Mouse (Mus musculus): ENCODE measurements at regions not wholly inside any gene's neighbourhood (a gene's known extent, or its start where the extent isn't known, plus 50 kb on each side); places are given as distances from the start of the nearest gene placed in this dataset.
"Not testable (repeated sequence)": the region's sequence is repeated elsewhere in the genome, so short reads cannot be mapped to it uniquely, and the experiment has no call there.

DNA sequence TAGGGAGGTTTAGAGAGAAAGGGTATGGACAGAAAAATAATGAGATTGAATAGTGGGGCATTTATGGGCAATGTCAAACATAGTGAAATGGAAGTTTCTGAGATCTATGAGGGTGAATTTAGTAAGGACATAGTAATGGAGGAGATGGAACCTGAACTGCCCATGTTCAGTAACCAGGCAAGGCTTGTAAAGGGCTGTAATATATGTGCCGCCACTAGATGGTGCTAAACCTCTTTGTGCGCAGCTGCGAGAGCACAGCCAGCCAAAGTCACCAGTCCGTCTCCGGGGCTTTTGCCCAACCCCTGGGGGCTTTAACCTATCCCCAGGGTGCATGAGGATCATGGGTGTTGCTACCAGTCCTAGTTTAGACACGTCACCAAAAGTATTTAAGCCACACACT is 77.7 kb upstream of the Vmn2r25 start:
- not testable (repeated sequence) for H3K4me1 ChIP-seq (ENCODE audit: control insufficient read depth, insufficient read depth, low read length); H3K27me3 ChIP-seq (ENCODE audit: control insufficient read depth, insufficient read depth, low read length); H3K9ac ChIP-seq (ENCODE audit: low read length); H3K4me2 ChIP-seq; H3K36me3 ChIP-seq (ENCODE audit: control insufficient read depth, insufficient read depth, low read length); H3K9me3 ChIP-seq (ENCODE audit: control insufficient read depth, low read length); H3K27ac ChIP-seq (ENCODE audit: low read depth, low read length); H3K4me3 ChIP-seq (ENCODE audit: low read depth, low read length)
- ATAC-seq (ENCODE audit: low FRiP score), result peak; percentile 81
- WGBS, result 9% methylated on average over 3 of the region's 6 CpGs
- peak; percentile 89 for DNase-seq (ENCODE audit: low spot score, missing footprints)

DNA sequence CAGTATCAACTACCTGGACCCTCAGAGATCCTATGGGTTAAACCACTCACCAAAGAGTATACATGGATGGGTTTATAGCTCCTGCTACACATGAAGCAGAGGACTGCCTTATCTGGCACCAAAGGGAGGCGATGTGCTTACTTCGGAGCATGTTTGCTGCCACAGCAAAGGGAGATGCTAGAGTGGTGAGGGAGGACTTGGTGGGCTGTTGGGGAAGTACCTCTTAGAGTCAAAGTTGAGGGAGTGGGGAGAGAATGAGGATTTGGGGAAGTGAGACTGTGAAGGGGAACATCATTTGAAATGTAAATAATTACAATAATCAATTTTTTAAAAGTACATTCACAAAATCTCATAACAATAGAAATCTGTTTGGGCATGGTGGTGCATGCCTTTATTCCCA is 84.7 kb upstream of the Vmn2r25 start:
- no peaks in the 10 kb centered on the region for H3K27me3 ChIP-seq (ENCODE audit: control insufficient read depth, insufficient read depth, low read length)
- no peak for DNase-seq (ENCODE audit: low spot score, missing footprints)
- no peak overlapping the region for H3K9ac ChIP-seq (ENCODE audit: low read length)
- no peaks in the 10 kb centered on the region for H3K36me3 ChIP-seq (ENCODE audit: control insufficient read depth, insufficient read depth, low read length)
- no peaks in the 10 kb centered on the region for H3K9me3 ChIP-seq (ENCODE audit: control insufficient read depth, low read length)
- no peak overlapping the region for H3K27ac ChIP-seq (ENCODE audit: low read depth, low read length)
- no peaks in the 10 kb centered on the region for H3K4me1 ChIP-seq (ENCODE audit: control insufficient read depth, insufficient read depth, low read length)
- 90% methylated on average over 2 of the region's 2 CpGs for WGBS
- ATAC-seq (ENCODE audit: low FRiP score), result no peak
- H3K4me3 ChIP-seq (ENCODE audit: low read depth, low read length), result no peak overlapping the region
- no peak overlapping the region for H3K4me2 ChIP-seq

DNA sequence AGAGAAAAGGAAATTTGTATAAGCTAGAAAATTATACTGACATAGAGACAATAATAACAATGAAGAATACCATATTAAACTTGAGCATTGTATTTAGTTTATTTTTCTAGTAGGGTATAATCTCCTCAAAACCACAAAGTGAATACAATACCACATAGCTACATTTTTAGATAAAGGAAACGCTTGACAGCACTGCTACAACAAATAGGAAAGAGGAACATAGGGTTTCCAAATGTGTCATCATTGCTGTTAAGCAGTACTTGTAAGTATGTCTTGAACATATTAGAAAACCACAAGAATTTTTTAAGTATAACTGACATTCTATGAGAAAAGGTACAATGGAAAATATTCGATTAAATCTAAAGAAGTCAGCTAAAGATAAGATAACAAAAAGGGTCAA is 63.0 kb upstream of the Vmn2r26 start:
- no peak for ATAC-seq (ENCODE audit: low FRiP score)
- no peak for DNase-seq (ENCODE audit: low spot score, missing footprints)
- Histone ChIP-seq H3K27ac (ENCODE audit: low read depth, low read length) (no peak overlapping the region), H3K27me3 (ENCODE audit: control insufficient read depth, insufficient read depth, low read length) (no peaks in the 10 kb centered on the region), H3K4me2 (no peak overlapping the region), H3K4me3 (ENCODE audit: low read depth, low read length) (no peak overlapping the region), H3K36me3 (ENCODE audit: control insufficient read depth, insufficient read depth, low read length) (no peaks in the 10 kb centered on the region), H3K9me3 (ENCODE audit: control insufficient read depth, low read length) (no peaks in the 10 kb centered on the region), H3K9ac (ENCODE audit: low read length) (no peak overlapping the region), H3K4me1 (ENCODE audit: control insufficient read depth, insufficient read depth, low read length) (no peaks in the 10 kb centered on the region)
- WGBS, result 90% methylated on average over 2 of the region's 2 CpGs

DNA sequence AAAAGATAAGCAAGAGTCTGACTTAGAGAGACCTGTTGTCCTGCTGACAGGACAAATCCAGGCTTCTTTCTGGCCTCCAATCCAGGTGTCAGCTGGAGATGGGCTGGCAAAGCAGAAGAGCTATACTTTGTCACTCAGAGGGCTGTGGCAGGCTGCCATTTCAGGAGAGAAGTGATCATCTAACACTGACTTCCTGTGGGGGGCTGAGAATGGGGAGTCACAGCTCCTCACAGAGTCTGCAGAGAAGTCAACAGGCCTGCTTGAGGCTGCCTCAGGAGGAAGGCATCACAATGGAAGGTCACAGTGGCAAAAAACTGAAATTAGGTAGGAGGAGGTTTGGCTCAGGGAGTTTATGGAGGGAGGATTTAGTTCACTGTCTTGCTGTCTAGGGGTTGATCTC is 53.2 kb upstream of the Vmn2r26 start:
- no peaks in the 10 kb centered on the region for H3K36me3 ChIP-seq (ENCODE audit: control insufficient read depth, insufficient read depth, low read length)
- no peaks in the 10 kb centered on the region for H3K27me3 ChIP-seq (ENCODE audit: control insufficient read depth, insufficient read depth, low read length)
- H3K4me1 ChIP-seq (ENCODE audit: control insufficient read depth, insufficient read depth, low read length), result no peaks in the 10 kb centered on the region
- no peak for ATAC-seq (ENCODE audit: low FRiP score)
- H3K9ac ChIP-seq (ENCODE audit: low read length), result no peak overlapping the region
- H3K9me3 ChIP-seq (ENCODE audit: control insufficient read depth, low read length), result no peaks in the 10 kb centered on the region
- DNase-seq (ENCODE audit: low spot score, missing footprints), result no peak
- H3K4me3 ChIP-seq (ENCODE audit: low read depth, low read length), result no peak overlapping the region
- H3K4me2 ChIP-seq, result no peak overlapping the region
- no peak overlapping the region for H3K27ac ChIP-seq (ENCODE audit: low read depth, low read length)
